Mouse (Mus musculus): ENCODE measurements around the gene Usp25. TPM values are rescaled to one million over a fixed set of nuclear protein-coding genes. Genes with fewer than 3 reads are reported as not detected.

The Usp25 gene
- polyA plus RNA-seq (2017; shearing (Covaris generic)), result 10 to 100 TPM; 21.5 to 26.7 TPM

DNA sequence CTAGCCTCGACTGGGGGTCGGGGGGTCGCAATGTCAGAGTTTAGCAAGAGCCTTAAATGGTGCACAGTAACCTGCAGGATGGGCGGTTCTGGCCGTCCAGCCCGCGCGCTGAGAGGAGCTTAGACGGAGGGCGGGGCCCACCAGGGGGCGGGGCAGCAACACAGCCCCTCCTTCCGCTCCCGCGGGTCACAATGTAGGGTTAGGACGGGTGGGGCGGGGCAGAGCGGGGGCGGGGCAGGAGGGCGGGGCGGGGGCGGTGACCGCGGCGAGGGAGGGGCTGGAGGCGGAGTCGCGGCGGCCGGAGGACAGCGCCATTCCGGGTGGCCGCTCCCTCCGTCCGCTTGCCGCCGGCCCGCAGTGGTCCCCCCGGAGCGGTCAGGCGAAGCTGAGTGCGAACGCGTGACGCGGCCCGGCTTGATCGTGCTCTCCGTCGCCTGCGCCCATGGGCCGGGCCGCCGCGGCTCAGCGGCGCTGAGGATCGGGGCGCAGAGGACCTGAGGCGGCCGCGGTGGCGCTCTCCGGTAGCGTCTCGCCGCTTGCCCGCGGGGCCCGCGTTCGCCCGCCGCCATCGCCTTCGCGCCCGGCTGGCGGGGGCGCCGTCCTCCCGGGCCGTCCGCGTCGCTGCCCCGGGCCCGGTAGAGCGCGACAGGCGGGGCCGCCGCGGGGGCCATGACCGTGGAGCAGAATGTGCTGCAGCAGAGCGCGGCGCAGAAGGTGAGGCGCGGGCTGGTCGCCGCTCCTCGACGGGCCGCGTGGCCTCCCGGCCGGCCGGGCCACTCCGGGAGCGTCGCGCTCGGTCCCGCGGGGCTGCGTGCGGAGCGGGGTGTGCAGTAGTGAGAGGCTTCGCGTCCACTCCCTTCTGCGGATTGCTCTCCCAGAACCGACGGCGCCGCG is at the start of gene Usp25:
Gene Usp25 (plus strand): TSS at position 280 of the 894 bp plus-strand sequence.
- peak; percentile 48 for ATAC-seq

GRCm38 (mm10) chr16:76967593-76968275 is 45.8 kb upstream of the Usp25 start:
- ATAC-seq, result no peak

- no peak for ATAC-seq
Measured at GRCm38 (mm10) chr16:76971211-76971610, 42.3 kb upstream of the Usp25 start.

DNA sequence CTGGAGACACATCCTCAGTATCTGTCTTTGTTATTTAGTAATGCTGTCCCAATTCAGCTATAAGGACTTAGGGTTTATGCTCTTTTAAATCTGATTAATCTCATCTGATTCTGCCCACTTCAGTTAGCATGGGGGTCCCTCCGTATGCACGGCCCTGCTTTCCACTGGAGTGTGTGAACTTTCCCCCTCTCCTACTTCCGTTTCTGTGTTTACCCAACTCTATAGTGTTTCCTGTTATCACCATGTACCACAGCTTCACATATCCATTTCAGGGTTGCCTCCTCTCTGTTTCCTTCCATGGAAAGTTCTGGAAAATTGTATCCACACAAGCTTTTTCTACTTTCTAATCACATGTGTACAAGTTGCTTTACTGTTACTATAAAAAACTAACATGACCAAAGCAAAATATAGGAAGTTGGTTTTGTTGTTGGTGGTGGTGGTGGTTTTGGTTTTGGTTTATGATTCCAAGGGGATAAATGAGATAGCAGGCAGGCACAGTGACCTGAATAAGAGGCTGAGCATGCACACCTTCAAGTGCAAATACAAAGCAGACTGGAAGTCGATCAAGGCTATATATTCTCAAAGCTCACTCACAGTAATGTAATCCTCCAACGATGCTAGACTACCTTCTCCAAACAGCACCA is 36.6 kb upstream of the Usp25 start:
- no peak for ATAC-seq

- no peak for ATAC-seq
Measured at GRCm38 (mm10) chr16:76983696-76984095, 29.8 kb upstream of the Usp25 start.

DNA sequence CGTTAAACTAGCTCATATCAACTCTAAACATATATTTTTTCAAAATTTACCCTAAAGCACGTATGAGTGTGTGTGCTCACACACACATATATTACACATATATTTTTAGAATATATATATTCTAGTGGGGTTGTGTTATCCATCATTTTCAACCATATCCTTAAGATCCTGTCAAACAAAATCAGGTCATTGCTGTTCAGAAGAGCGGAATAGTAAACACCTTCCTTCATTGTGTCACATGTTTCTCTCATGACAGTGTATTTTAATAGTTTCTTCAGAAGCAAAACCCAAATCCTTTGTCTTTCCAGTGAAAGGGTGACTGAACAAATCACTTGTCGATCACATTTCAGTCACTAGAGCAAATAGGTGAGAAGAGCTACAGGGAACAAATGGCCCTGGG is 25.8 kb upstream of the Usp25 start:
- no peak for ATAC-seq

- ATAC-seq, result no peak
Measured at GRCm38 (mm10) chr16:77003900-77004299, 9.6 kb upstream of the Usp25 start.

DNA sequence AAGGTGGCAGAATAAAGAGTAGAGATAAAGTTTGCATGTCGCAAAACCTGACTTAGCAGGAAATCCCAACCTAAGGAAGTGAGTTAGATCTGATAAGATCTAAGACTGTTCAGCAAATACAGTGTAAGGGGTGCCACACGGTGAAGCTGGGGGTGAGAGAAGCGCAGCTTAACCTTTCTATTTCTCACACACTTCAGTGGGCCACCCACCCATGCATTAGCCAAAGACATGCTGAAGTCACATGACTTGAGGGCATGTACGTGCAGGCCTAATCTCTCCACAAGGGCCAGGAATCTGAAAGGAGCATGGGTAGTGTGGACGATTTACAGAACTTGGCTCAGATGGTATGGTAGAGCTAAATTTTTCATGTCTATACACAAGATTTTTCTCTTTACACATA is 4.3 kb upstream of the Usp25 start:
- peak; percentile 5 for ATAC-seq

- no peak for ATAC-seq
Measured at GRCm38 (mm10) chr16:77014321-77015211, 1.1 kb downstream of the Usp25 start.

GRCm38 (mm10) chr16:77015380-77016346 is 2.2 kb downstream of the Usp25 start:
- ATAC-seq, result peak; percentile 76

DNA sequence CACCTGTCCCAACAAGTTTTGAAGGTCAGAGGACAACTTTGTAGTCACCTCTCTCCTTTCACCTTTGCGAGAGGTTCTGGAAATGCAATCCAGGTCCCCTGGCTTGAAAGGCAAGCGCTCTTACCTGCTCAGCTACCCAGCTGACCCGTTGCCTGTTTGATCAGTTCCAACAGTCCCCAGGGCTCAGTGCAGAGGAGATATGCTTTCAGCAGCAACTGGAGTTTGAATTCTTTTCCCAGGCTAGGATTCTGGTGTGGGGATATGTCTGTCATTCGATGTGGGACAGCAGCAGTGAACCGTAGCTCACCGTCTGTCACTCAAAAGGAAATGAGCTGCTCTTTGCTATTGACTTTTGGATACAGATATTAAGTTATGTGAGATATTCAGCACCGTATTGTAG is 4.4 kb downstream of the Usp25 start:
- ATAC-seq, result no peak

DNA sequence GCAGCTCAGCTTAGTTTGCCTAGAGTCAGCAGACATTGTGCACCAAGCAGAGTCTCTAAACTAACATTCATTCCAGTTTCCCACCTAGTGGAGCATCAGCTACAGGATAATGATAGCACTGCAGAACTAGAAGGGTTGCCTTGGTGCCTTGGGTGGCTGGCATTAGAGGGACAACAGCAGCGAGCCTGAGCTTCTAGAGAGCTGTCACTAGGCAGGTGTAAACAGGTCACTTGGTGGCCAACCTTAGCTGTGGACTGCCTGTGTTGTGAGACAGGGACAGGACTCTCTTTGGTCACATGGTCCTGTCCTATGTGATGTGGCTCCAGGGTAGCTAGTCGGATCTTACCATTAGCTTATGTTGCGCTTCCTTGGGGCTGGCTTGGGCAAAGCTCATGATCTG is 6.7 kb downstream of the Usp25 start:
- ATAC-seq, result no peak

- no peak for ATAC-seq
Measured at GRCm38 (mm10) chr16:77023627-77024379, 10.3 kb downstream of the Usp25 start.

GRCm38 (mm10) chr16:77026099-77026498 is 12.6 kb downstream of the Usp25 start:
- no peak for ATAC-seq

DNA sequence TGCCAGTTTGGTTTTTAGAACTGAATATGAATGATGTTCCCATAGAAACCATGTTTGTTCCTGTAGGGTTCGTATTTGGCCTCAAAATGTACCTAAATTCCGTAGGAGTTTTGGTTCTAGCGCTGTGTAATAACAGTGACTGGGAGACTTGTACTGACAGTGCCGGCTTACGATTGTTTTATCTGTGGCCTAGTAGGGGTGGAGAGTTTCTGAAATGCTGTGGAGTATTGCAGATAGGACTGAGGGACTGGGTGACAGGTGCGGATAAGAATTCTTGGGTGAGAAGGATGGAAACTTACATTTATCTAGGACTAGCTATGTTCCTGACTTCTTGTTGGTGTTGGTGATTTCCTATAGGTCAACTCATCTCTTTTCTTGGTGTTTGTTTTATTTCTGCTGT is 13.4 kb downstream of the Usp25 start:
- no peak for ATAC-seq

- no peak for ATAC-seq
Measured at GRCm38 (mm10) chr16:77027976-77028686, 14.6 kb downstream of the Usp25 start.

GRCm38 (mm10) chr16:77028687-77029417 is 15.3 kb downstream of the Usp25 start:
- ATAC-seq, result no peak

GRCm38 (mm10) chr16:77030435-77030834 is 16.9 kb downstream of the Usp25 start:
- no peak for ATAC-seq

GRCm38 (mm10) chr16:77034329-77034728 is 20.8 kb downstream of the Usp25 start:
- no peak for ATAC-seq

All from activated CD4-positive, CD25-positive, alpha-beta regulatory T cell, adult 4 months (primary cell).